Mouse (Mus musculus): ENCODE measurements around the gene Abcc8. TPM values are rescaled to one million over a fixed set of nuclear protein-coding genes. Genes with fewer than 3 reads are reported as not detected.

Gene Abcc8
- total RNA-seq (2018; cell fraction: chromatin; rRNA removed) = not detected
- not detected for total RNA-seq (2018; cell fraction: cytosol; rRNA removed)
- not detected for total RNA-seq (2018; cell fraction: nucleus; rRNA removed)
- polyA plus RNA-seq (2018) = not detected in 3 replicates

GRCm38 (mm10) chr7:46179431-46180275 is at the start of gene Abcc8:
Gene Abcc8 (minus strand): TSS chr7:46180033.
- Histone ChIP-seq H3K79me2 (ENCODE audit: inconsistent target) (no peaks in the 10 kb centered on the region), H3K4me3 (ENCODE audit: inconsistent target) (no peak within 1 kb of the TSS), H3K36me3 (ENCODE audit: inconsistent target) (no peaks in the 10 kb centered on the region), H3K27ac (no peak within 1 kb of the TSS)
- WGBS (ENCODE audit: missing documents) = 4% methylated on average over 62 of the region's 75 CpGs

GRCm38 (mm10) chr7:46226936-46227335 is 47.1 kb upstream of the Abcc8 start:
- Histone ChIP-seq H3K79me2 (ENCODE audit: inconsistent target) (no peaks in the 10 kb centered on the region), H3K27ac (no peak overlapping the region), H3K36me3 (ENCODE audit: inconsistent target) (no peaks in the 10 kb centered on the region), H3K4me3 (ENCODE audit: inconsistent target) (no peak overlapping the region)
- WGBS (ENCODE audit: missing documents) = 77% methylated on average over 4 of the region's 4 CpGs

GRCm38 (mm10) chr7:46226253-46226652 is 46.4 kb upstream of the Abcc8 start:
- H3K79me2 ChIP-seq (ENCODE audit: inconsistent target) = no peaks in the 10 kb centered on the region
- WGBS (ENCODE audit: missing documents) = 33% methylated on average over 7 of the region's 7 CpGs

GRCm38 (mm10) chr7:46220591-46221129 is 40.8 kb upstream of the Abcc8 start:
- H3K27ac ChIP-seq = no peak overlapping the region
- H3K4me3 ChIP-seq (ENCODE audit: inconsistent target) = no peak overlapping the region
- no peaks in the 10 kb centered on the region for H3K79me2 ChIP-seq (ENCODE audit: inconsistent target)
- WGBS (ENCODE audit: missing documents) = 59% methylated on average over 8 of the region's 8 CpGs
- no peaks in the 10 kb centered on the region for H3K36me3 ChIP-seq (ENCODE audit: inconsistent target)

More at GRCm38 (mm10) chr7:46226253-46226652, 46.4 kb upstream of the Abcc8 start:
- Histone ChIP-seq H3K4me3 (ENCODE audit: inconsistent target) (no peak overlapping the region), H3K27ac (no peak overlapping the region), H3K36me3 (ENCODE audit: inconsistent target) (no peaks in the 10 kb centered on the region)

GRCm38 (mm10) chr7:46218415-46218814 is 38.6 kb upstream of the Abcc8 start:
- no peak overlapping the region for H3K27ac ChIP-seq
- no peaks in the 10 kb centered on the region for H3K79me2 ChIP-seq (ENCODE audit: inconsistent target)
- H3K4me3 ChIP-seq (ENCODE audit: inconsistent target) = no peak overlapping the region
- 18% methylated on average over 11 of the region's 11 CpGs for WGBS (ENCODE audit: missing documents)
- no peaks in the 10 kb centered on the region for H3K36me3 ChIP-seq (ENCODE audit: inconsistent target)

GRCm38 (mm10) chr7:46216481-46216880 is 36.6 kb upstream of the Abcc8 start:
- Histone ChIP-seq H3K36me3 (ENCODE audit: inconsistent target) (no peaks in the 10 kb centered on the region), H3K4me3 (ENCODE audit: inconsistent target) (no peak overlapping the region), H3K27ac (no peak overlapping the region), H3K79me2 (ENCODE audit: inconsistent target) (no peaks in the 10 kb centered on the region)
- WGBS (ENCODE audit: missing documents) = 76% methylated on average over 2 of the region's 2 CpGs

- WGBS (ENCODE audit: missing documents) = 85% methylated on average over 6 of the region's 6 CpGs
- Histone ChIP-seq H3K79me2 (ENCODE audit: inconsistent target) (no peaks in the 10 kb centered on the region), H3K4me3 (ENCODE audit: inconsistent target) (no peak overlapping the region), H3K36me3 (ENCODE audit: inconsistent target) (no peaks in the 10 kb centered on the region), H3K27ac (no peak overlapping the region)
Measured at GRCm38 (mm10) chr7:46210276-46210675, 30.4 kb upstream of the Abcc8 start.

GRCm38 (mm10) chr7:46208131-46208530 is 28.3 kb upstream of the Abcc8 start:
- WGBS (ENCODE audit: missing documents) = 85% methylated on average over 8 of the region's 8 CpGs
- no peak overlapping the region for H3K27ac ChIP-seq
- no peaks in the 10 kb centered on the region for H3K79me2 ChIP-seq (ENCODE audit: inconsistent target)

GRCm38 (mm10) chr7:46204775-46205174 is 24.9 kb upstream of the Abcc8 start:
- H3K4me3 ChIP-seq (ENCODE audit: inconsistent target) = no peak overlapping the region
- WGBS (ENCODE audit: missing documents) = 71% methylated on average over 6 of the region's 6 CpGs
- H3K27ac ChIP-seq = no peak overlapping the region
- no peaks in the 10 kb centered on the region for H3K36me3 ChIP-seq (ENCODE audit: inconsistent target)
- H3K79me2 ChIP-seq (ENCODE audit: inconsistent target) = no peaks in the 10 kb centered on the region

More at GRCm38 (mm10) chr7:46208131-46208530, 28.3 kb upstream of the Abcc8 start:
- no peaks in the 10 kb centered on the region for H3K36me3 ChIP-seq (ENCODE audit: inconsistent target)
- no peak overlapping the region for H3K4me3 ChIP-seq (ENCODE audit: inconsistent target)

GRCm38 (mm10) chr7:46204046-46204471 is 24.2 kb upstream of the Abcc8 start:
- Histone ChIP-seq H3K4me3 (ENCODE audit: inconsistent target) (no peak overlapping the region), H3K79me2 (ENCODE audit: inconsistent target) (no peaks in the 10 kb centered on the region), H3K27ac (no peak overlapping the region), H3K36me3 (ENCODE audit: inconsistent target) (no peaks in the 10 kb centered on the region)
- 57% methylated on average over 11 of the region's 11 CpGs for WGBS (ENCODE audit: missing documents)

GRCm38 (mm10) chr7:46201649-46202048 is 21.8 kb upstream of the Abcc8 start:
- Histone ChIP-seq H3K79me2 (ENCODE audit: inconsistent target) (no peaks in the 10 kb centered on the region), H3K27ac (no peak overlapping the region), H3K4me3 (ENCODE audit: inconsistent target) (no peak overlapping the region), H3K36me3 (ENCODE audit: inconsistent target) (no peaks in the 10 kb centered on the region)
- 46% methylated on average over 12 of the region's 14 CpGs for WGBS (ENCODE audit: missing documents)

GRCm38 (mm10) chr7:46200021-46200420 is 20.2 kb upstream of the Abcc8 start:
- H3K36me3 ChIP-seq (ENCODE audit: inconsistent target) = no peaks in the 10 kb centered on the region
- 60% methylated on average over 6 of the region's 6 CpGs for WGBS (ENCODE audit: missing documents)
- no peak overlapping the region for H3K27ac ChIP-seq
- no peak overlapping the region for H3K4me3 ChIP-seq (ENCODE audit: inconsistent target)
- no peaks in the 10 kb centered on the region for H3K79me2 ChIP-seq (ENCODE audit: inconsistent target)

GRCm38 (mm10) chr7:46195356-46195755 is 15.5 kb upstream of the Abcc8 start:
- Histone ChIP-seq H3K27ac (no peak overlapping the region), H3K36me3 (ENCODE audit: inconsistent target) (no peaks in the 10 kb centered on the region), H3K79me2 (ENCODE audit: inconsistent target) (no peaks in the 10 kb centered on the region), H3K4me3 (ENCODE audit: inconsistent target) (no peak overlapping the region)
- WGBS (ENCODE audit: missing documents) = 85% methylated on average over 5 of the region's 5 CpGs

GRCm38 (mm10) chr7:46184232-46184631 is 4.4 kb upstream of the Abcc8 start:
- Histone ChIP-seq H3K79me2 (ENCODE audit: inconsistent target) (no peaks in the 10 kb centered on the region), H3K4me3 (ENCODE audit: inconsistent target) (no peak overlapping the region), H3K36me3 (ENCODE audit: inconsistent target) (no peaks in the 10 kb centered on the region), H3K27ac (no peak overlapping the region)

- Histone ChIP-seq H3K36me3 (ENCODE audit: inconsistent target) (no peaks in the 10 kb centered on the region), H3K27ac (no peak overlapping the region), H3K4me3 (ENCODE audit: inconsistent target) (no peak overlapping the region), H3K79me2 (ENCODE audit: inconsistent target) (no peaks in the 10 kb centered on the region)
- WGBS (ENCODE audit: missing documents) = 7% methylated on average over 3 of the region's 3 CpGs
Measured at GRCm38 (mm10) chr7:46181590-46181989, 1.8 kb upstream of the Abcc8 start.

Measured in macrophage (primary cell).